Mouse (Mus musculus) adipocyte (in vitro differentiated cells): ENCODE measurements around the gene Pou5f1.

Experiments
- DNase-seq: peaks from one replicate; pipeline ENCODE4 v3.0.0-alpha.2; 2016; ENCODE audit warnings: low spot score

The Pou5f1 gene

DNA sequence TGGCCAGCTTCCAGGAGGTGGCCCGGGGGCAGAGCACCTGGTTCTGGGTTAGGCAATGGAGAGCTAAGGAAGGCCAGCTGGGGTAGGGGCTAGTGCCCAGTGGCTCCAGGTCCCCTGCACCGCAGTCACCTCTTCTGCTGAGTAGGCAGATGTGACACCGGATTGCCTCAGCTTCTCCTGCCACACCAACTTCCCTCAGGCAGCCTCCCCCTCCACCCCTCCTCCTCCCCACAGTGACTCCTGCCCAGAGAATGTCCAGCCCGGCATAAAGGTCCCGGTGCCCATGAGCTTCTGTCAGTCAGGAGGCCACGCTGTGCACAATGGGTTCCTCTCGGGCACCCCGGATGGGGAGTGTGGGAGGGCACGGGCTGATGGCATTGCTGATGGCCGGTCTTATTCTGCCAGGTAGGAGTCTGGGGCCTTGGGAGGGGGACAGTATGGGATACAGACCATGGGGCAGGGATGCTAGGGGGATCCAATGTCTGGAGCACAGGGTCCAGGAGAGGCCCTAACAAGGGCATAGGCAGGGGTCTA, 46.1 kb downstream of the Pou5f1 start, which contains the start of gene Cdsn:
Gene Cdsn, plus strand, starts transcription at position 248 of the 534 bp plus-strand sequence.
- DNase-seq: peak; percentile 55

DNA sequence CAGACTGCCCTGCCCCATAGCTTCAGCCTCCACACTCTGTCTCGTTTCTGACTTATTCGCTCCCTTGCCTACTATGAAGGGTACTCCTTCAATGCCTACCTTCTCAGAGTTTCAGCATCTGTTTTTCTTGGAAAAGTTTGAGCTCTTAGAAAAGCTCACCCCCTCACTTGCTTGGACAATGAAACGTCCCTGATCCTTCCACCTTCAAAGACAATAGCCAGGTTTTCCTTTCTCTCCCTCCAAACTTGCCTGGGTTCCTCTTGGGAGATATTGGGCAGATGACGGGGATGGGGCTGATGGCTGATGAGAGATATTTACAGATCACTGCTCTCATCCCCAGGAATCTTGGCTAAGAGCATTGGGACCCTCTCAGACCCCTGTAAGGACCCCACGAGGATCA, 48.5 kb downstream of the Pou5f1 start:
- no peak for DNase-seq

GRCm38 (mm10) chr17:35554761-35555397, 49.1 kb downstream of the Pou5f1 start:
- no peak for DNase-seq

DNA sequence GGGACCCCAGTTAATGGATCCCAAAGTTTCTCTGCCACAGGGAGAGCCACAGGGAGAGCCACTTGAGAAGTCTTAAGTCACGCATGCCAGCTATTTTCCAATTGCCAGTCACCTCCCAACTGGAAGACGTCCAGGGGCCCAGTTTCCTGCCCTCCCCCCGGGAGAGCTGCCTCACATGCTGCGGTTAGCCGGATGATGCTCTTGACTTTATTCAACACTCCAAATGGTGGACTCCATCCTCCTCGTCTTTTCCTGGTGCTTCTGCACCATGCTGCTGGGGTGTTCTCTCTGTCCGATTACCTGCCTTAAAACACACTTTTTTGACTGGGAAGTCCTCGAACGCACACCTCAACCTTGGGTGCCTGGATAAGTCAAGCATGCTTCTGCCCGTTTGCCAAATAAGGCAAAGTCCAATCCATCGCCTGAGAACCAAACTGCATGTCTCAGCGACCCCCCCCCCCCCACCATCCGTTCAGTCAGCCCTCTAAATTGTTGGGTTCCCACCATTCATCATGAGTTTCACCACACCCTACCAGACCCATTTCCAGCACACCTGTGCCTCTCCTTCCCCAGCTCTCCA, 50.5 kb downstream of the Pou5f1 start:
- no peak for DNase-seq

DNA sequence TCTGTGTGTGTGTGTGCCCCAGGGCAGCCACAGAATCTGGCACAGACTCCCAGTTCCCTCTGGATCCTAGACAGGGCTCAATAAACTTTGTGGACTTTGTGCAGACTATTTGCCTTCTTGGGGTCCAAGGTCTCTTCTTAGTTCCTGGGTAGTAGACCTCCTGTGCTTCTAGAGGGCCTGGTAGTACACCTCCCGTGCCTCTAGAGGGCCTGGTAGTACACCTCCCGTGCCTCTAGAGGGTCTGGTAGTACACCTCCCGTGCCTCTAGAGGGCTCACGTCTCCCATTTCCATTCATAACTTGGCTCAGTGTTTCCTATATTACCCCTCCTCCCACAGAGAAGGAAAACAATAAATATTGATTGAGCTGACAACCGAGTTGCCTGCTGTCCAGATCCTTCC, 51.0 kb downstream of the Pou5f1 start:
- peak; percentile 71 for DNase-seq

DNA sequence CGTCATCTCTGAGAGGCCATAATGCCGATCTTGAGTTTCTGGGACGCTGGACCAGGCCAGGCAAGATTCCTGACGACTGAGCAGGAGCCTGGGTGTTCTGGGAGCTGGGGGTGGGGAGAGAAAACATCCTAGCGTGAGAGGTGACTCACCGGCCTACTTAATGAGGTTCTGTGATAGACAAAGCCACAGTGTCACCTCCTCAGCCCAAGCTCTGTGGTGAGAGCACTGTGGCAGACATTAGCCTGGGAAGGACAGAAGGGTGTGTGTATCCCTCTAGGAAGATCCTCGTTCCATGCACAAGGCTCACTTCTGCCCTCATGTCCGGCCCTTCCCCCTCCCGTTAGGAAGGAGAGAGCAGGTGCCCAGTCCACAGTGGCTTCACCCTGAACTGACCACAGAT, 51.5 kb downstream of the Pou5f1 start:
- DNase-seq: no peak

DNA sequence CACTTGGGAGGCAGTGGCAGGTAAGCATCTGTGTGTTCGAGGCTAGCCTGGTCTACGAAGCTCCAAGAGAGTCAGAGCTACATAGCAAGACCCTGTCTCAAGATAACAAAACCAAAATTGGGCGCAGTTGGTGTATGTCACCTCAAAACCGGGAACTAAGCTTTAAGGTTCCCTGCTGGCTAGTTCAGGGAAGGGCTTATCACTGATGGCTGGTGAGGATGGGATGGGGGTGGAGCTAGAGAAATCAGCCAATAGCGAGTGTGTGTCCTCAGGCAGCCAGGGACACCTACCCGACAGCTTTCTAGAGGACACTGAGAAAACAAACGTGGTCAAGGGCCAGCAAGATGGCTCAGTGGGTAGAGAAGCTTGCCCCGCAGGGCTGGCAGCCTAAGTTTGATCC, 52.4 kb downstream of the Pou5f1 start:
- DNase-seq: no peak
